In genomic region chr6:113427397-113427796, GRCm38 (mm10) we compare ENCODE assay signal across 9 mouse cellular contexts. TPM values are rescaled to one million over a fixed set of nuclear protein-coding genes. Genes with fewer than 3 reads are reported as not detected.
DNase-seq lines count a peak whose midpoint lies in the region; ATAC-seq and TF ChIP-seq lines count a peak whose summit lies in the region.
"Had no signal": no experiment of that assay in that cellular context is flagged by ENCODE, and none has a peak within 500 bp of the region (broad histone marks: within the 10 kb centered on the region; RNA-seq: fewer than 3 reads in every experiment).

No protein-coding gene starts in this region.

- no peaks in the 10 kb centered on the region for H3K4me1 ChIP-seq in heart, adult 2 months (ENCODE audit: control insufficient read depth, insufficient read depth, low read length)
- H3K4me1 ChIP-seq in heart, embryonic 11.5 days (ENCODE audit: control insufficient read depth, insufficient read depth, low read length): no peaks in the 10 kb centered on the region
- no peaks in the 10 kb centered on the region for H3K4me1 ChIP-seq in neural tube, embryonic 11.5 days (ENCODE audit: control insufficient read depth, insufficient read depth, low read length)
- no peaks in the 10 kb centered on the region for H3K4me1 ChIP-seq in forebrain, embryonic 16.5 days (replicated peaks; ENCODE audit: control insufficient read depth, insufficient read depth, low read length)
- H3K4me1 ChIP-seq: limb, embryonic 15.5 days had no signal

- DNase-seq in heart, adult 2 months: no peak
- peak; percentile 84 for DNase-seq in 3T3-L1 (ENCODE audit: low read depth, low spot score)
- DNase-seq in MN1 (ENCODE audit: low spot score): peak; percentile 27
- peak; percentile 81 for DNase-seq in induced T-regulatory cell, adult 2 months (ENCODE audit: low read depth)
- DNase-seq in neural tube, embryonic 11.5 days (ENCODE audit: low spot score): peak; percentile 45
- DNase-seq in layer of hippocampus, adult 8-10 months (ENCODE audit: low spot score in 2 of 2): no peak

- 41% methylated on average over 3 of the region's 3 CpGs for WGBS in heart, adult 2 months
- WGBS in heart, embryonic 11.5 days (ENCODE audit: insufficient replicate concordance): 51% methylated on average over 3 of the region's 3 CpGs
- 67% methylated on average over 3 of the region's 3 CpGs for WGBS in neural tube, embryonic 11.5 days
- WGBS in forebrain, embryonic 16.5 days: 64% methylated on average over 3 of the region's 3 CpGs

- no peak for TF ChIP-seq EP300 in heart, adult 2 months (IDR thresholded peaks at IDR 0.05; ENCODE audit: insufficient read depth, low read depth, low read length)

- H3K9me3 ChIP-seq in heart, embryonic 11.5 days (replicated peaks; ENCODE audit: control insufficient read depth, low read length): no peaks in the 10 kb centered on the region
- H3K9me3 ChIP-seq in neural tube, embryonic 11.5 days (ENCODE audit: control insufficient read depth, low read length): no peaks in the 10 kb centered on the region
- no peaks in the 10 kb centered on the region for H3K9me3 ChIP-seq in forebrain, embryonic 16.5 days (ENCODE audit: control insufficient read depth, low read length)
- H3K9me3 ChIP-seq: limb, embryonic 15.5 days had no signal

- no peak overlapping the region for H3K4me2 ChIP-seq in heart, embryonic 11.5 days
- no peak overlapping the region for H3K4me2 ChIP-seq in neural tube, embryonic 11.5 days (ENCODE audit: low read depth)
- no peak overlapping the region for H3K4me2 ChIP-seq in forebrain, embryonic 16.5 days (ENCODE audit: low read length)
- H3K4me2 ChIP-seq: limb, embryonic 15.5 days had no signal

- no peak for ATAC-seq in heart, embryonic 11.5 days (replicated peaks; ENCODE audit: insufficient number of reproducible peaks, low FRiP score, low TSS enrichment)
- ATAC-seq in neural tube, embryonic 11.5 days (ENCODE audit: insufficient read depth, low FRiP score, low TSS enrichment): no peak
- no peak for ATAC-seq in forebrain, embryonic 16.5 days

- no peak overlapping the region for H3K9ac ChIP-seq in heart, adult 2 months (ENCODE audit: low read depth, low read length)
- H3K9ac ChIP-seq in heart, embryonic 11.5 days (ENCODE audit: low read depth, low read length): no peak overlapping the region
- no peak overlapping the region for H3K9ac ChIP-seq in neural tube, embryonic 11.5 days (ENCODE audit: low read length)
- H3K9ac ChIP-seq in forebrain, embryonic 16.5 days (replicated peaks; ENCODE audit: low read depth, low read length): no peak overlapping the region
- H3K9ac ChIP-seq: limb, embryonic 15.5 days had no signal

- no peak overlapping the region for H3K4me3 ChIP-seq in heart, adult 2 months
- no peak overlapping the region for H3K4me3 ChIP-seq in heart, embryonic 11.5 days (ENCODE audit: low read depth, low read length)
- no peak overlapping the region for H3K4me3 ChIP-seq in neural tube, embryonic 11.5 days (ENCODE audit: low read depth, low read length)
- H3K4me3 ChIP-seq in forebrain, embryonic 16.5 days (replicated peaks; ENCODE audit: low read length): no peak overlapping the region
- H3K4me3 ChIP-seq: limb, embryonic 15.5 days had no signal

- no peaks in the 10 kb centered on the region for H3K36me3 ChIP-seq in heart, adult 2 months (ENCODE audit: control insufficient read depth, insufficient read depth, low read length)
- no peaks in the 10 kb centered on the region for H3K36me3 ChIP-seq in heart, embryonic 11.5 days (ENCODE audit: control insufficient read depth, insufficient read depth, low read length)
- no peaks in the 10 kb centered on the region for H3K36me3 ChIP-seq in neural tube, embryonic 11.5 days (ENCODE audit: control insufficient read depth, insufficient read depth, low read length)
- H3K36me3 ChIP-seq in forebrain, embryonic 16.5 days (ENCODE audit: control insufficient read depth, insufficient read depth): no peaks in the 10 kb centered on the region
- H3K36me3 ChIP-seq: limb, embryonic 15.5 days had no signal

- no peak for TF ChIP-seq POLR2A in heart, adult 2 months (IDR thresholded peaks at IDR 0.05; ENCODE audit: insufficient read depth, low read depth, low read length)

- intact Hi-C loops in heart, adult 2 months (cut with DNase I): no loop called here

- no peak overlapping the region for H3K27ac ChIP-seq in heart, adult 2 months
- H3K27ac ChIP-seq in heart, embryonic 11.5 days (ENCODE audit: low read depth, low read length): no peak overlapping the region
- no peak overlapping the region for H3K27ac ChIP-seq in neural tube, embryonic 11.5 days (ENCODE audit: low read depth, low read length)
- no peak overlapping the region for H3K27ac ChIP-seq in forebrain, embryonic 16.5 days (ENCODE audit: low read length)
- H3K27ac ChIP-seq: limb, embryonic 15.5 days had no signal

- peak; percentile 68 for TF ChIP-seq CTCF in heart, adult 2 months (IDR thresholded peaks at IDR 0.05)

- no peaks in the 10 kb centered on the region for H3K79me2 ChIP-seq in heart, adult 2 months (replicated peaks; ENCODE audit: control insufficient read depth, insufficient read depth, low read length)

- H3K27me3 ChIP-seq in heart, adult 2 months (ENCODE audit: control insufficient read depth, insufficient read depth, low read length): no peaks in the 10 kb centered on the region
- H3K27me3 ChIP-seq in heart, embryonic 11.5 days (ENCODE audit: control insufficient read depth, insufficient read depth, low read length): no peaks in the 10 kb centered on the region
- no peaks in the 10 kb centered on the region for H3K27me3 ChIP-seq in neural tube, embryonic 11.5 days (ENCODE audit: control insufficient read depth, insufficient read depth, low read length)
- H3K27me3 ChIP-seq in forebrain, embryonic 16.5 days (replicated peaks; ENCODE audit: control insufficient read depth, insufficient read depth, low read length): no peaks in the 10 kb centered on the region
- H3K27me3 ChIP-seq: limb, embryonic 15.5 days had no signal

RNA-seq across cellular contexts. Expression of gene Cidec, which starts 8.2 kb away (rescaled TPM):
- 10 to 100 TPM in 1 of 2 experiments, 1 to 10 TPM in 1; 7.8 to 10.6 TPM for total RNA-seq in heart, adult 2 months (2021)
- polyA plus RNA-seq in heart, adult 2 months (2012; rRNA removed): 36.8 and 77.7 TPM in 2 replicates
- polyA plus RNA-seq in heart, embryonic 11.5 days (2014; fragmentation: Nextera tagmentation; extraction: Ambion mirVana): not detected in 2 replicates
- 0.19 TPM in 1 of 2 replicates, not detected in the other for polyA plus RNA-seq in neural tube, embryonic 11.5 days (2014; fragmentation: Nextera tagmentation; extraction: Ambion mirVana)
- not detected for total RNA-seq in layer of hippocampus, adult 8-10 months (2022)
- not detected in 2 replicates for polyA plus RNA-seq in forebrain, embryonic 16.5 days (2015; fragmentation: Nextera tagmentation; extraction: Ambion mirVana)
- polyA plus RNA-seq: limb, embryonic 15.5 days had no signal

RNA-seq across cellular contexts. Expression of gene Rpusd3, which starts 8.3 kb away (rescaled TPM):
- 10 to 100 TPM in 1 of 2 experiments, 1 to 10 TPM in 1; 8.3 to 10.3 TPM for total RNA-seq in heart, adult 2 months (2021)
- 30.4 and 39.0 TPM in 2 replicates for polyA plus RNA-seq in heart, adult 2 months (2012; rRNA removed)
- 15.9 and 21.2 TPM in 2 replicates for polyA plus RNA-seq in heart, embryonic 11.5 days (2014; fragmentation: Nextera tagmentation; extraction: Ambion mirVana)
- 27.7 and 27.9 TPM in 2 replicates for polyA plus RNA-seq in neural tube, embryonic 11.5 days (2014; fragmentation: Nextera tagmentation; extraction: Ambion mirVana)
- 10 to 100 TPM; 27.4 to 39.1 (median 35.2) TPM for total RNA-seq in layer of hippocampus, adult 8-10 months (2022)
- polyA plus RNA-seq in forebrain, embryonic 16.5 days (2015; fragmentation: Nextera tagmentation; extraction: Ambion mirVana): 13.9 and 16.3 TPM in 2 replicates

RNA-seq across cellular contexts. Expression of gene Jagn1, which starts 15.0 kb away (rescaled TPM):
- total RNA-seq in heart, adult 2 months (2021): 10 to 100 TPM; 21.1 to 22.5 TPM
- polyA plus RNA-seq in heart, adult 2 months (2012; rRNA removed): 43.3 and 57.2 TPM in 2 replicates
- polyA plus RNA-seq in heart, embryonic 11.5 days (2014; fragmentation: Nextera tagmentation; extraction: Ambion mirVana): 58.9 and 65.8 TPM in 2 replicates
- 74.7 and 75.9 TPM in 2 replicates for polyA plus RNA-seq in neural tube, embryonic 11.5 days (2014; fragmentation: Nextera tagmentation; extraction: Ambion mirVana)
- 10 to 100 TPM; 38.5 to 47.0 (median 39.7) TPM for total RNA-seq in layer of hippocampus, adult 8-10 months (2022)
- polyA plus RNA-seq in forebrain, embryonic 16.5 days (2015; fragmentation: Nextera tagmentation; extraction: Ambion mirVana): 90.9 and 98.9 TPM in 2 replicates

RNA-seq across cellular contexts. Expression of gene Il17re, which starts 30.9 kb away (rescaled TPM):
- total RNA-seq in heart, adult 2 months (2021): 1 to 10 TPM in 1 of 2 experiments, under 1 TPM in 1; 0.55 to 1.1 TPM
- 1.2 and 1.9 TPM in 2 replicates for polyA plus RNA-seq in heart, adult 2 months (2012; rRNA removed)
- 0.72 TPM in 2 replicates for polyA plus RNA-seq in heart, embryonic 11.5 days (2014; fragmentation: Nextera tagmentation; extraction: Ambion mirVana)
- 0.77 and 0.78 TPM in 2 replicates for polyA plus RNA-seq in neural tube, embryonic 11.5 days (2014; fragmentation: Nextera tagmentation; extraction: Ambion mirVana)
- total RNA-seq in layer of hippocampus, adult 8-10 months (2022): under 1 TPM; 0.22 to 0.45 (median 0.41) TPM
- polyA plus RNA-seq in forebrain, embryonic 16.5 days (2015; fragmentation: Nextera tagmentation; extraction: Ambion mirVana): 0.07 TPM in 1 of 2 replicates, not detected in the other

RNA-seq across cellular contexts. Expression of gene Ttll3, which starts 38.3 kb away (rescaled TPM):
- 1 to 10 TPM in 1 of 2 experiments, under 1 TPM in 1; 0.97 to 1.5 TPM for total RNA-seq in heart, adult 2 months (2021)
- polyA plus RNA-seq in heart, adult 2 months (2012; rRNA removed): 3.2 and 4.8 TPM in 2 replicates
- polyA plus RNA-seq in heart, embryonic 11.5 days (2014; fragmentation: Nextera tagmentation; extraction: Ambion mirVana): 1.5 and 2.6 TPM in 2 replicates
- 3.4 and 4.3 TPM in 2 replicates for polyA plus RNA-seq in neural tube, embryonic 11.5 days (2014; fragmentation: Nextera tagmentation; extraction: Ambion mirVana)
- total RNA-seq in layer of hippocampus, adult 8-10 months (2022): 10 to 100 TPM; 17.2 to 21.6 (median 19.6) TPM
- 6.4 and 8.7 TPM in 2 replicates for polyA plus RNA-seq in forebrain, embryonic 16.5 days (2015; fragmentation: Nextera tagmentation; extraction: Ambion mirVana)

Comparison
In these comparisons a context has a peak if more than half of its experiments do, and no peak if none do; other contexts are left out.
1. RNA of gene Cidec, which starts 8.2 kb away (polyA plus RNA-seq): 36.8 to 77.7 TPM in heart, adult 2 months; 0.19 TPM in neural tube, embryonic 11.5 days, not detected in heart, embryonic 11.5 days and not detected in forebrain, embryonic 16.5 days; every median in the first group is over 10 times any median in the second.
2. DNase-seq: peak in 3T3-L1 (single experiment), MN1 (single experiment), induced T-regulatory cell, adult 2 months (single experiment) and neural tube, embryonic 11.5 days (single experiment); none in heart, adult 2 months (0 of 2) and layer of hippocampus, adult 8-10 months (0 of 2).